Mouse (Mus musculus) limb, embryonic 14.5 days (tissue): ENCODE results near the gene Rcc1l. TPM values are rescaled to one million over a fixed set of nuclear protein-coding genes. Genes with fewer than 3 reads are reported as not detected.

Experiments
- ATAC-seq: fragments of 200-750 bp; cut with Nextera tagmentation; 2 replicates; pipeline ENCODE4 v1.8.0; 2017; ENCODE audit warnings: low read depth, moderate number of reproducible peaks, moderate TSS enrichment; ENCODE audit not compliant: low FRiP score
- DNase-seq: peaks from one replicate; pipeline ENCODE4 v3.0.0-alpha.2; 2015; ENCODE audit warnings: low spot score
- H3K27ac ChIP-seq: fragments of 300-500 bp; sonication (generic); replicated peaks from 2 replicates; pipeline ENCODE4 v1.5.1; 2014; ENCODE audit warnings: low read depth, mild to moderate bottlenecking, low read length, moderate library complexity, mixed read lengths
- H3K27me3 ChIP-seq: fragments of 300-500 bp; sonication (generic); 2 replicates; pipeline ENCODE4 v1.6.1; 2014; ENCODE audit warnings: low read length, mixed read lengths; ENCODE audit not compliant: control insufficient read depth, insufficient read depth
- H3K36me3 ChIP-seq: fragments of 300-500 bp; sonication (generic); 2 replicates; pipeline ENCODE4 v1.6.1; 2014; ENCODE audit warnings: mild to moderate bottlenecking, low read length, moderate library complexity, mixed read lengths; ENCODE audit not compliant: control insufficient read depth, insufficient read depth
- H3K4me1 ChIP-seq: fragments of 300-500 bp; sonication (generic); 2 replicates; pipeline ENCODE4 v1.6.1; 2014; ENCODE audit warnings: antibody characterized with exemption, low read length, mixed read lengths; ENCODE audit not compliant: control insufficient read depth, insufficient read depth
- H3K4me2 ChIP-seq: fragments of 300-500 bp; sonication (generic); replicated peaks from 2 replicates; pipeline ENCODE4 v1.6.1; 2014; ENCODE audit warnings: low read depth, mild to moderate bottlenecking, low read length, moderate library complexity; ENCODE audit not compliant: severe bottlenecking
- H3K4me3 ChIP-seq: fragments of 300-500 bp; sonication (generic); replicated peaks from 2 replicates; pipeline ENCODE4 v1.5.1; 2014; ENCODE audit warnings: low read length
- H3K9ac ChIP-seq: fragments of 300-500 bp; sonication (generic); 2 replicates; pipeline ENCODE4 v1.6.1; 2014; ENCODE audit warnings: mild to moderate bottlenecking, low read depth, low read length, moderate library complexity; ENCODE audit not compliant: severe bottlenecking
- H3K9me3 ChIP-seq: fragments of 300-500 bp; sonication (generic); 2 replicates; pipeline ENCODE4 v1.6.1; 2016; ENCODE audit warnings: low read length; ENCODE audit not compliant: control insufficient read depth
- POLR2A ChIP-seq: fragments of 200-500 bp; IDR thresholded peaks from 2 replicates; pipeline ENCODE4 v1.8.0; 2012; ENCODE audit warnings: inconsistent platforms, mild to moderate bottlenecking, moderate library complexity, borderline replicate concordance; ENCODE audit not compliant: insufficient read depth, insufficient read length; ENCODE audit errors: extremely low read depth
- WGBS: fragments of 180-500 bp; shearing (Covaris S2); extraction: QIAGEN DNeasy Blood & Tissue Kit; methylation state at CpG from one replicate; pipeline ENCODE4 v1.1.7; 2014; 5-methylcytosine and 5-hydroxymethylcytosine counted together
- polyA plus RNA-seq, 2 experiments: library from polyadenylated mRNA; depleted of rRNA in 1 of 2; stranded (reverse) in 1 of 2; unstranded in 1 of 2; fragments of >200 nt; fragmentation: Nextera tagmentation in 1 of 2; extraction: Ambion mirVana in 1 of 2; gene quantifications; 2 replicates each; pipeline versions ENCODE4 v1.2.1 to v1.2.3; 2012 to 2014

Gene Rcc1l
- polyA plus RNA-seq, 2 experiments, result 24.7 to 30.1 TPM

DNA sequence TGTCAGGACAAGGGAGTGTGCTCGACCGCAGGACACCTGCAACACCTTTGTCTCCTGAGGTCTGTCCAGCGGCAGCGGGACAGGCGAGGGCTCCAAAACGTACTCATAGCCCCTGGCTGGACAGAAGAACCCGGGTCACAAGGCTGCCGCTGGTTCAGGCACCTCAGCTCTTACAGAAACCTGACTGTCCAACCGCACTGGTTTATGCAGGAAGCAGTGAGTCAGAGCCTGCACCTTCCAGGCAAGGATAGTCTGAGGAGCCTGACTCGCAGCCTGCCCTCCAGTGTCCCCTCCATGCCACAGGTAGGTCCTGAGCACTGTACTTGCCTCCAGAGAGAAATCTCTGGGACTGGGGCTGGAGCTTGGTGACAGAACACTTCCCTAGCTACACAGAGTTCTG lies 7.3 kb downstream of the Rcc1l start:
- DNase-seq, result no peak
- peaks cover 60% of the 10 kb centered on the region for H3K36me3 ChIP-seq

DNA sequence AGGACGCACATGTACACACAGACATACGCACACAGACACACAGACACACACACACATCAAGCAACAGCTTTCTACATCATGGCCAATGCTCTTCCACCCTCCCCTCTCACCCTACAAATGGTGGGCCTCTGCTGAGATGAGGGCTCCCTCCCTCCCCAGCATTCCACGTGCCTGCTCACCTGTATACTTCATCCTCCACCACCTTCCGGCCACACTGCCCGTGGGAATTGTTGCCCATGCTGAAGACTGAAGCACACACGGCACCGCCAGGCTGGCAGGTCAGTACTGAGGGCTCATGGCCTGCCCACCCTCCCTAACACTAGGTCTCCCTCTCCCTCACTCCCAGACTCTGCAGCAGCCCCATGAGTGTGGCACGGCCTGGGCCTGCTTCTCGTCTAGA lies 8.5 kb downstream of the Rcc1l start:
- Histone ChIP-seq H3K36me3 (peaks cover 63% of the 10 kb centered on the region), H3K4me2 (no peak overlapping the region), H3K27ac (no peak overlapping the region), H3K27me3 (no peaks in the 10 kb centered on the region), H3K9me3 (no peaks in the 10 kb centered on the region), H3K4me3 (no peak overlapping the region), H3K9ac (no peak overlapping the region), H3K4me1 (no peaks in the 10 kb centered on the region; the same call in 1 of the 2 replicates)
- no peak for TF ChIP-seq POLR2A
- WGBS, result 84% methylated on average over 9 of the region's 9 CpGs
- ATAC-seq, result no peak
- no peak for DNase-seq

More for the DNA sequence above, 7.3 kb downstream of the Rcc1l start:
- no peak overlapping the region for H3K4me2 ChIP-seq
- H3K27me3 ChIP-seq, result no peaks in the 10 kb centered on the region
- no peak overlapping the region for H3K27ac ChIP-seq
- TF ChIP-seq POLR2A, result no peak
- 92% methylated on average over 10 of the region's 10 CpGs for WGBS
- H3K4me1 ChIP-seq, result no peaks in the 10 kb centered on the region; the same call in 1 of the 2 replicates
- no peaks in the 10 kb centered on the region for H3K9me3 ChIP-seq
- no peak for ATAC-seq
- H3K9ac ChIP-seq, result no peak overlapping the region
- no peak overlapping the region for H3K4me3 ChIP-seq

DNA sequence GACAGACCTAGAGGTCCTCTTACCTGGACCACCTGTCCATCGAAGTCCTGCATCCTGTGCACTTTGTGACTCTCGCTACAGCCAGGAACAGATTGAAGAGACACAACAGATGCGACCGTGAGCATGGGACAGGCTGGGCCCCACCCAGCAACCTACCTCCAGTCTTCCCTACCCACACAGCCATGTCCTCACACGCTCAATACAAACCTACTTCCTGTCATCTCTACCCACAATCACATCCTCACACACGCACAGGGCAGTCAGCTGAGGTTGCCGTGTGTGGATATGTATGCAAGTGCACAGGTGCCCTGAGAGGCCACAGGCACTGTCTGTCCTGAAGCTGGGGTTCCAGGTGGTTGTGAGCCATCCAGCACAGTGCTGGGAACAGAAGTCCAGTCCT lies 9.9 kb downstream of the Rcc1l start:
- no peaks in the 10 kb centered on the region for H3K9me3 ChIP-seq
- H3K4me2 ChIP-seq, result no peak overlapping the region
- 87% methylated on average over 7 of the region's 7 CpGs for WGBS
- no peaks in the 10 kb centered on the region for H3K27me3 ChIP-seq
- peaks cover 72% of the 10 kb centered on the region for H3K36me3 ChIP-seq
- H3K27ac ChIP-seq, result no peak overlapping the region
- H3K4me3 ChIP-seq, result no peak overlapping the region
- no peak overlapping the region for H3K9ac ChIP-seq
- ATAC-seq, result no peak
- DNase-seq, result no peak
- no peak for TF ChIP-seq POLR2A
- H3K4me1 ChIP-seq, result no peaks in the 10 kb centered on the region; the same call in 1 of the 2 replicates

DNA sequence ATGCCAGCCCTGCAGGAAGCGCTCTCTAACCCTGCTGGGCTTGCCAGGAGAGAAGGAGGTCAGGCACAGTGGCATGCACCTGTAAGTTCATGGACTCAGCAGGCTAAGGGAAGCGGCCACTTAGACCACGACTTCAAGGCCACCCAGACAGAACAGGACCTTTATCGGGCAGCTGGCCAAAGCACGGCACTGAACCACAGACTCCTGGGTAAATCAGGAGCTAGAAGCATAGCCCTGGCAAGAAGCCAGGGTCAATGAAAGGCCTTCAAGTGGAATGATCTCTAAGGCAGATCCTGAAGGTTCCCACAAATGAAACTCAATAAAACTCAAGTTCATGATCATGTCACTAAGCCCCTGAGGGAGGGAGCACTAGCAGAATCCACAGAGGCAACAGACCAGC lies 11.9 kb downstream of the Rcc1l start:
- Histone ChIP-seq H3K36me3 (peaks cover 70% of the 10 kb centered on the region), H3K27ac (no peak overlapping the region), H3K9me3 (no peaks in the 10 kb centered on the region), H3K4me3 (no peak overlapping the region), H3K4me1 (no peaks in the 10 kb centered on the region; the same call in 1 of the 2 replicates), H3K9ac (no peak overlapping the region), H3K27me3 (no peaks in the 10 kb centered on the region), H3K4me2 (no peak overlapping the region)
- DNase-seq (no peak), ATAC-seq (no peak)
- TF ChIP-seq POLR2A, result no peak
- 68% methylated on average over 5 of the region's 5 CpGs for WGBS

DNA sequence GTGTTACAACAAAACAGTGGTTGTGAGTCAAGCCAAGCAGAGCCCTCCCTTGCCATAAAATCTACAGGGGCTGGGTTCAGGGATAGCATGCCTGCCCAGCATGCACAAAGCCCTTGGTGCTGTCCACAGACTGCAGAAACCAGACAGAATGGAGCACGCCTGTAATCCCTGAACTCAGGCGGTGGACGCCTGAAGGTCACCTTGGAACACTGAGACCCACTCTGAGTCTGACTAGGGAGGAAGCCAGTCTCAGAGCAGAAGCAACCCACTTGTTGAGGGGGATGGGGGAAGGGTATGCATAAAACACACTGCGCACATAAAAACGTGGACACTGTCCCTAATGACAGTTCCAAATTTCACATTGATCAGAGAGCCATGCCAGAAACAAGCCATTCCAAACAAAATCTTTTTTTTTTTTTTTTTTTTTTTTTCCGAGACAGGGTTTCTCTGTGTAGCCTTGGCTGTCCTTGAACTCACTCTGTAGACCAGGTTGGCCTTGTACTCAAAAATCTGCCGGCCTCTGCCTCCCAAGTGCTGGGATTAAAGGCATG lies 20.6 kb downstream of the Rcc1l start:
- Histone ChIP-seq H3K4me3 (no peak overlapping the region), H3K27ac (no peak overlapping the region), H3K4me1 (no peaks in the 10 kb centered on the region), H3K36me3 (peaks cover 73% of the 10 kb centered on the region), H3K9ac (no peak overlapping the region), H3K4me2 (no peak overlapping the region), H3K27me3 (no peaks in the 10 kb centered on the region), H3K9me3 (no peaks in the 10 kb centered on the region)
- ATAC-seq (no peak), DNase-seq (no peak)
- 92% methylated on average over 7 of the region's 7 CpGs for WGBS
- TF ChIP-seq POLR2A, result no peak

DNA sequence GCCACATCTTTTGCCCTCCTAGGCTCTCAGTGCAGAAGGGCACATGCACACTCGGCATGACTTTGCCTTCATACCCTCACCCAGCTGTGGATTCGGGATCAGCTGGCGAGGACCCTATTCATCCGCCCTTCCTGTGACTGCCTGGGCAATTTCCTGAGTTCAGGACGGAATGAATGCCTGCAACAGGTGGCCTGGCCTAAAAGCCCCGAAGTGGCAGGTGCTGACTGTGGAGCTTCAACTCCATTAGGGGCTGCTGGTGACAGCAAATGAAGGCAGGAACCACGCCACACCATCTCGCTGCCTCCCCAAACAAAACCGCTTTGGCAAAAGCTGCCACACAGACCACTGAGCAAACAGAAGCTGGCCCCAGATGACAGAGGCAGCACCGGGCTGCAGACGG lies 24.7 kb downstream of the Rcc1l start:
- 85% methylated on average over 11 of the region's 11 CpGs for whole genome bisulfite sequencing
- Histone ChIP-seq H3K4me1 (no peaks in the 10 kb centered on the region), H3K27ac (no peak overlapping the region), H3K36me3 (peaks cover 81% of the 10 kb centered on the region), H3K27me3 (no peaks in the 10 kb centered on the region), H3K4me3 (no peak overlapping the region), H3K9me3 (no peaks in the 10 kb centered on the region), H3K9ac (no peak overlapping the region), H3K4me2 (no peak overlapping the region)
- no peak for DNase-seq
- TF ChIP-seq POLR2A, result no peak
- no peak for ATAC-seq
